Mouse (Mus musculus): ENCODE measurements at regions not wholly inside any gene's neighbourhood (a gene's known extent, or its start where the extent isn't known, plus 50 kb on each side); places are given as distances from the start of the nearest gene placed in this dataset.

DNA sequence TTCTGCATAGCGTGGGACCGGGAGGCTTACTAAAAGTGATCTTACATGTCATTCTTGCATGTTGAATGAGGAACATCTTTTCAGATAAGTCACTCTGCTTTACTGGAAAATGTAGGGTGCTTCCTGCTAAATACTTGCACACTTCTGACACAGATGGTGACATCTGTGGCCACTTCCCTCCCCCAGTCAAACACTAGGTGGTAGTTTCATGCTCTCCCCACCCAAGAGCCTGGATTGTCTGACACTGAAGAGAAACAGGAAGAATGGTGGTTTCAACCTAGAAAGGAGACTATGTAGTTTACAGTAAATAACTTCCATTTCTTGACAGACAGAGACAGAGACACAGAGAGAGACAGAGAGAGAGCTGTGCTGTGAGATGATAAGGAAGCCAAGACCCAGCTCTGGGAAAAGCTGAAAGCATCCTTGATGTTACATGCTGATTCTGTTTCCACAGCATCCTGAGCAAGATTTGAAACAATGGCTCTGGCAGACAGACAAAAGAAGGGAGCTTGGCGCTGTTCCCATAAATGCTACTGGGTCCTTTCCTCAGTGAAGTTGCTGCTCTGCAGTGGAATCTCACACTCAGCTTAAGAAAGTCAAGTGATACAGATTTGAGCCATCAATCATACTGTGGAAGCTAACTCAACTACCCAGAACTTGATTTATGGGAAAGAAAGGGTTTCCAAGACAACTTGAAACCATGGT, 61.9 kb upstream of the Picalm start:
- Histone ChIP-seq H3K4me3 (ENCODE audit: low read depth, low read length) (no peak overlapping the region), H3K27me3 (ENCODE audit: control insufficient read depth, insufficient read depth, low read length) (no peaks in the 10 kb centered on the region), H3K36me3 (ENCODE audit: control insufficient read depth, insufficient read depth, low read length) (no peaks in the 10 kb centered on the region), H3K27ac (ENCODE audit: insufficient read depth, low read depth, low read length) (no peak overlapping the region), H3K4me1 (ENCODE audit: control insufficient read depth, insufficient read depth, insufficient read length, low read length) (peaks cover 4% of the 10 kb centered on the region; the same call in 1 of the 2 replicates)
- TF ChIP-seq CTCF (IDR thresholded peaks at IDR 0.05; ENCODE audit: extremely low read depth, insufficient read length, insufficient replicate concordance, low read depth, low read length) (no peak), POLR2A (IDR thresholded peaks at IDR 0.05; ENCODE audit: low read depth, low read length) (no peak)
- 90% methylated on average over 3 of the region's 3 CpGs for WGBS

DNA sequence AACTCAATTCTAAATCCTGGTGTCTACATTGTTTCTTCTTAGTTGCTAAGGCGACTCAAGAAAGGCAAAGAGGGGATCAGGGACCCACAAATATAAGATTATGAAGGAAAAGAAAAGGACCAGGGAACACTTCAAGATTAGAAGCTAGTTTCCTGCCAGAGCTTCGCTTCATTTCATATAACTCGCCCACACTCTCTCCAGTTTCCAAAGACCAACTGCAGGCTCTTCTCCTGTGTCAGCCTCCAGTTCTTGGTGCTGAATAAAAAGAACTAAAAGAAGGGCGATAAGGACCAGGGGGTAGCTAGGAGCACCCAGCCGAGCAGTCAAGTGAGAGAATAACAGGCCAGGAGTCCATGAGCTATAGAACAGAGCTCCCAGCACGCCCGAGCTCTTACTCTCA, 59.7 kb upstream of the Picalm start:
- Histone ChIP-seq H3K27me3 (ENCODE audit: control insufficient read depth, insufficient read depth, low read length) (no peaks in the 10 kb centered on the region), H3K27ac (ENCODE audit: insufficient read depth, low read depth, low read length) (no peak overlapping the region; the same call in 1 of the 2 replicates), H3K36me3 (ENCODE audit: control insufficient read depth, insufficient read depth, low read length) (no peaks in the 10 kb centered on the region), H3K4me1 (ENCODE audit: control insufficient read depth, insufficient read depth, insufficient read length, low read length) (peaks cover 4% of the 10 kb centered on the region; the same call in 1 of the 2 replicates), H3K4me3 (ENCODE audit: low read depth, low read length) (no peak overlapping the region)
- 93% methylated on average over 7 of the region's 7 CpGs for WGBS
- TF ChIP-seq POLR2A (IDR thresholded peaks at IDR 0.05; ENCODE audit: low read depth, low read length), result no peak
- no peak for TF ChIP-seq CTCF (IDR thresholded peaks at IDR 0.05; ENCODE audit: extremely low read depth, insufficient read length, insufficient replicate concordance, low read depth, low read length)

GRCm38 (mm10) chr7:90073865-90074264, 56.1 kb upstream of the Picalm start:
- Histone ChIP-seq H3K27ac (ENCODE audit: insufficient read depth, low read depth, low read length) (no peak overlapping the region), H3K27me3 (ENCODE audit: control insufficient read depth, insufficient read depth, low read length) (no peaks in the 10 kb centered on the region), H3K36me3 (ENCODE audit: control insufficient read depth, insufficient read depth, low read length) (no peaks in the 10 kb centered on the region), H3K4me3 (ENCODE audit: low read depth, low read length) (no peak overlapping the region), H3K4me1 (ENCODE audit: control insufficient read depth, insufficient read depth, insufficient read length, low read length) (no peaks in the 10 kb centered on the region)
- WGBS, result 91% methylated on average over 5 of the region's 5 CpGs
- TF ChIP-seq POLR2A (IDR thresholded peaks at IDR 0.05; ENCODE audit: low read depth, low read length), result no peak
- TF ChIP-seq CTCF (IDR thresholded peaks at IDR 0.05; ENCODE audit: extremely low read depth, insufficient read length, insufficient replicate concordance, low read depth, low read length), result no peak

GRCm38 (mm10) chr7:90074592-90074991, 55.4 kb upstream of the Picalm start:
- WGBS, result 67% methylated on average over 2 of the region's 2 CpGs
- H3K27ac ChIP-seq (ENCODE audit: insufficient read depth, low read depth, low read length), result no peak overlapping the region
- TF ChIP-seq CTCF (IDR thresholded peaks at IDR 0.05; ENCODE audit: extremely low read depth, insufficient read length, insufficient replicate concordance, low read depth, low read length) (no peak), POLR2A (IDR thresholded peaks at IDR 0.05; ENCODE audit: low read depth, low read length) (no peak)
- H3K36me3 ChIP-seq (ENCODE audit: control insufficient read depth, insufficient read depth, low read length), result no peaks in the 10 kb centered on the region
- no peak overlapping the region for H3K4me3 ChIP-seq (ENCODE audit: low read depth, low read length)
- no peaks in the 10 kb centered on the region for H3K27me3 ChIP-seq (ENCODE audit: control insufficient read depth, insufficient read depth, low read length)
- H3K4me1 ChIP-seq (ENCODE audit: control insufficient read depth, insufficient read depth, insufficient read length, low read length), result no peaks in the 10 kb centered on the region

DNA sequence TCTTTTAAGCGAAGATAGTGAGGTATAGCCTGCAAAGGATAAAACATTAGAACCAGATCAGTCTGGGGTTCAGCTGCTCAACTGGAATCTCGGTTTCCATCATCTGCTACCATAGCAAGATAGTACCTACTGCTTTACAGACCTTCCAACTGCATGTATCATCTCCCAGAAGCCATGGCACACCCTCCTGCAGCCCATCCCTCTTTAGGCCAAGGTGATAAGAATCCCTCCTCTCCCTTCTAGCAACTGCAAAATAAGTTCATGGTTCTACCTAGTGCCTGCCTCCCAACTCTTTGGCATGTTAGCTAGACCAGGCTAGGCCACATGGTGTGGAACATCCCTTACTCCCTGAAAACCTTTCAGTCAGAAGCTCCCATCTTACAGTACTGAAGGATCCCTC, 52.4 kb upstream of the Picalm start:
- Histone ChIP-seq H3K27ac (ENCODE audit: insufficient read depth, low read depth, low read length) (no peak overlapping the region), H3K27me3 (ENCODE audit: control insufficient read depth, insufficient read depth, low read length) (no peaks in the 10 kb centered on the region), H3K4me3 (ENCODE audit: low read depth, low read length) (no peak overlapping the region), H3K36me3 (ENCODE audit: control insufficient read depth, insufficient read depth, low read length) (no peaks in the 10 kb centered on the region), H3K4me1 (ENCODE audit: control insufficient read depth, insufficient read depth, insufficient read length, low read length) (no peaks in the 10 kb centered on the region; the same call in 1 of the 2 replicates)
- WGBS, result 94% methylated on average over 2 of the region's 2 CpGs
- TF ChIP-seq POLR2A (IDR thresholded peaks at IDR 0.05; ENCODE audit: low read depth, low read length), result no peak
- no peak for TF ChIP-seq CTCF (IDR thresholded peaks at IDR 0.05; ENCODE audit: extremely low read depth, insufficient read length, insufficient replicate concordance, low read depth, low read length)

GRCm38 (mm10) chr7:90080083-90080772, 49.8 kb upstream of the Picalm start:
- WGBS, result 41% methylated on average over 7 of the region's 7 CpGs

More at GRCm38 (mm10) chr7:90080083-90080772, 49.8 kb upstream of the Picalm start:
- no peak for TF ChIP-seq POLR2A (IDR thresholded peaks at IDR 0.05; ENCODE audit: low read depth, low read length)
- no peak for TF ChIP-seq CTCF (IDR thresholded peaks at IDR 0.05; ENCODE audit: extremely low read depth, insufficient read length, insufficient replicate concordance, low read depth, low read length)
- Histone ChIP-seq H3K4me1 (ENCODE audit: control insufficient read depth, insufficient read depth, insufficient read length, low read length) (no peaks in the 10 kb centered on the region; the same call in 1 of the 2 replicates), H3K27ac (ENCODE audit: insufficient read depth, low read depth, low read length) (no peak overlapping the region), H3K36me3 (ENCODE audit: control insufficient read depth, insufficient read depth, low read length) (no peaks in the 10 kb centered on the region), H3K4me3 (ENCODE audit: low read depth, low read length) (no peak overlapping the region), H3K27me3 (ENCODE audit: control insufficient read depth, insufficient read depth, low read length) (no peaks in the 10 kb centered on the region)

All from small intestine, adult 2 months (tissue).